Mouse (Mus musculus) midbrain, postnatal 0 days (tissue): ENCODE data around the gene Slc22a28. TPM values are rescaled to one million over a fixed set of nuclear protein-coding genes. Genes with fewer than 3 reads are reported as not detected.

Experiments
- polyA plus RNA-seq: library from polyadenylated mRNA; unstranded; fragments of >200 nt; fragmentation: Nextera tagmentation; extraction: Ambion mirVana; gene quantifications from 2 replicates; pipeline ENCODE4 v1.2.1, GENCODE M21; 2015
- total RNA-seq: library from RNA; depleted of rRNA; stranded (reverse); fragments of >200 nt; gene quantifications from 2 replicates; pipeline ENCODE4 v1.2.3, GENCODE M21; 2014; rRNA removed

Slc22a28 gene
- total and polyA plus RNA-seq, 2 experiments from 2014 or later = not detected

Other genes starting within 250 kb of the Slc22a28 start
- gene Slc22a27, start 166.0 kb downstream of the Slc22a28 start, total RNA-seq = not detected in 2 replicates
- gene Slc22a27, start 166.0 kb downstream of the Slc22a28 start, polyA plus RNA-seq = not detected in 2 replicates
- gene Slc22a29, start 86.9 kb upstream of the Slc22a28 start, total RNA-seq = not detected in 2 replicates
- gene Slc22a29, start 86.9 kb upstream of the Slc22a28 start, polyA plus RNA-seq = 0.21 TPM in 1 of 2 replicates, not detected in the other